Mouse (Mus musculus): ENCODE data around the gene Znhit6.

GRCm38 (mm10) chr3:145595354-145595753 is 19.3 kb downstream of the Znhit6 start:
- TF ChIP-seq POLR2A (IDR thresholded peaks at IDR 0.05; ENCODE audit: insufficient read length, low read depth) = no peak
- TF ChIP-seq TCF3 (IDR thresholded peaks at IDR 0.05; ENCODE audit: insufficient read length, low read depth) = no peak
- no peak for TF ChIP-seq USF1 (IDR thresholded peaks at IDR 0.05; ENCODE audit: low read depth)
- no peak for TF ChIP-seq MAX (IDR thresholded peaks at IDR 0.05; ENCODE audit: low read depth)
- no peak for TF ChIP-seq POLR2AphosphoS2 (IDR thresholded peaks at IDR 0.05; ENCODE audit: insufficient read length, low read depth)
- TF ChIP-seq E2F4 (IDR thresholded peaks at IDR 0.05; ENCODE audit: insufficient read depth) = no peak
- TF ChIP-seq CEBPB (IDR thresholded peaks at IDR 0.05; ENCODE audit: insufficient read depth, poor library complexity, severe bottlenecking) = no peak
